Mouse (Mus musculus) neural tube, embryonic 11.5 days (tissue): ENCODE measurements at regions not wholly inside any gene's neighbourhood (a gene's known extent, or its start where the extent isn't known, plus 50 kb on each side); places are given as distances from the start of the nearest gene placed in this dataset.

ENCODE experiments used
- ATAC-seq: fragments of 200-750 bp; cut with Nextera tagmentation; 2 replicates; pipeline ENCODE4 v1.8.0; 2017; ENCODE audit warnings: moderate number of reproducible peaks, mild to moderate bottlenecking, moderate TSS enrichment, moderate library complexity; ENCODE audit not compliant: insufficient read depth, low FRiP score, low TSS enrichment
- DNase-seq: peaks from one replicate; pipeline ENCODE4 v3.0.0-alpha.2; 2015; ENCODE audit warnings: low spot score
- H3K27ac ChIP-seq: fragments of 300-500 bp; sonication (generic); 2 replicates; pipeline ENCODE4 v1.5.1; 2014; ENCODE audit warnings: low read depth, mild to moderate bottlenecking, low read length
- H3K27me3 ChIP-seq: fragments of 300-500 bp; sonication (generic); 2 replicates; pipeline ENCODE4 v1.6.1; 2014; ENCODE audit warnings: mild to moderate bottlenecking, low read length, mixed read lengths; ENCODE audit not compliant: control insufficient read depth, insufficient read depth
- H3K36me3 ChIP-seq: fragments of 300-500 bp; sonication (generic); 2 replicates; pipeline ENCODE4 v1.6.1; 2014; ENCODE audit warnings: mild to moderate bottlenecking, low read length, moderate library complexity, mixed read lengths; ENCODE audit not compliant: control insufficient read depth, insufficient read depth
- H3K4me1 ChIP-seq: fragments of 300-500 bp; sonication (generic); 2 replicates; pipeline ENCODE4 v1.6.1; 2014; ENCODE audit warnings: low read length, mixed read lengths; ENCODE audit not compliant: control insufficient read depth, insufficient read depth
- H3K4me2 ChIP-seq: fragments of 300-500 bp; sonication (generic); 2 replicates; pipeline ENCODE4 v1.6.1; 2014; ENCODE audit warnings: low read depth, mild to moderate bottlenecking, moderate library complexity
- H3K4me3 ChIP-seq: fragments of 300-500 bp; sonication (generic); 2 replicates; pipeline ENCODE4 v1.5.1; 2014; ENCODE audit warnings: low read depth, low read length
- H3K9ac ChIP-seq: fragments of 300-500 bp; sonication (generic); 2 replicates; pipeline ENCODE4 v1.6.1; 2014; ENCODE audit warnings: mild to moderate bottlenecking, low read length
- H3K9me3 ChIP-seq: fragments of 300-500 bp; sonication (generic); 2 replicates; pipeline ENCODE4 v1.6.1; 2016; ENCODE audit warnings: low read length; ENCODE audit not compliant: control insufficient read depth
- WGBS: fragments of 180-500 bp; shearing (Covaris S2); extraction: QIAGEN DNeasy Blood & Tissue Kit; methylation state at CpG from one replicate; pipeline ENCODE4 v1.1.7; 2014; 5-methylcytosine and 5-hydroxymethylcytosine counted together

GRCm38 (mm10) chr11:40216391-40216790 lies 478.6 kb downstream of the Mat2b start:
- H3K4me3 ChIP-seq: no peak overlapping the region
- no peaks in the 10 kb centered on the region for H3K4me1 ChIP-seq
- H3K9ac ChIP-seq: no peak overlapping the region
- no peak overlapping the region for H3K27ac ChIP-seq
- H3K36me3 ChIP-seq: no peaks in the 10 kb centered on the region
- H3K4me2 ChIP-seq: no peak overlapping the region
- 55% methylated on average over 8 of the region's 8 CpGs for WGBS
- DNase-seq (no peak), ATAC-seq (peak; percentile 75)
- no peaks in the 10 kb centered on the region for H3K9me3 ChIP-seq
- no peaks in the 10 kb centered on the region for H3K27me3 ChIP-seq
